Comparison of ENCODE assay signal across 8 mouse cellular contexts in the genomic region with DNA sequence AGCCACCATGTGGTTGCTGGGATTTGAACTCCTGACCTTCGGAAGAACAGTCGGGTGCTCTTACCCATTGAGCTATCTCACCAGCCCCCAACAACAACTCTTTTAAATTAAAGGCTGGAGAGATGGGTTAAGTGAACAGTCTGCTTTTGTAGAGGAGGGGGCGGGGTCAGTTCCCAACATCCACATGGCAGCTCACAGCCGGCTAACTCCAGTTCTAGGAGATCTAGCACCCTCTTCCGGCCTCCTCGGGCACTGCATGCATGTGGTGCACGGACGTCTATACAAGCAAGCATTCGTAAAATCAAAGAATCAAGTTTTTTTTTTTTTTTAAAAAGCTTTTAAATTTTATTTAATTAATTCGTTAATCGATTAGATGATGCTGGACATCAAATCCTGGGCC. TPM values are rescaled to one million over a fixed set of nuclear protein-coding genes. Genes with fewer than 3 reads are reported as not detected.
DNase-seq lines count a peak whose midpoint lies in the region; ATAC-seq and TF ChIP-seq lines count a peak whose summit lies in the region.

No protein-coding gene starts in this region.

- intact Hi-C loops in left cerebral cortex, adult 2 months (cut with DNase I) = loop anchor here (1.0 kb wide), 1 partner anchor 26 kb away; no protein-coding TSS in a partner anchor

- no peak overlapping the region for H3K27ac ChIP-seq in left cerebral cortex, adult 2 months

- H3K4me3 ChIP-seq in left cerebral cortex, adult 2 months = no peak overlapping the region

- ATAC-seq in frontal cortex, adult (ENCODE audit: low TSS enrichment) = no peak

- TF ChIP-seq CTCF in left cerebral cortex, adult 2 months (IDR thresholded peaks at IDR 0.05) = peak; percentile 65

- DNase-seq in frontal cortex, adult 2 months (ENCODE audit: extremely low spot score in 1 of 2, low spot score in 1 of 2) = peak; percentile 29 to 80
- peak; percentile 68 for DNase-seq in MN1 (ENCODE audit: low spot score)
- peak; percentile 75 to 87 for DNase-seq in cerebellum, postnatal 14 days
- peak; percentile 66 to 81 for DNase-seq in gastrocnemius, postnatal 4 days (ENCODE audit: low spot score in 2 of 2)
- DNase-seq in left cerebral cortex, adult 2 months (ENCODE audit: extremely low spot score in 1 of 2, low spot score in 2 of 2) = peak; percentile 52 to 68
- DNase-seq in natural killer cell, adult 2 months (ENCODE audit: low spot score in 2 of 2) = peak; percentile 47 to 71
- DNase-seq in testis, postnatal 14 days (ENCODE audit: low spot score) = peak; percentile 75

RNA-seq across cellular contexts. Expression of gene Phlda2, which starts 2.9 kb away (rescaled TPM):
- polyA plus RNA-seq in frontal cortex, adult 2 months (2012; rRNA removed) = 0.86 and 1.3 TPM in 2 replicates
- not detected for total RNA-seq in gastrocnemius, postnatal 4 days (2021)
- not detected for total RNA-seq in left cerebral cortex, adult 2 months (2021)

RNA-seq across cellular contexts. Expression of gene Slc22a18, which starts 32.3 kb away (rescaled TPM):
- 0.74 and 1.1 TPM in 2 replicates for polyA plus RNA-seq in frontal cortex, adult 2 months (2012; rRNA removed)
- under 1 TPM; 0.44 to 0.86 TPM for total RNA-seq in gastrocnemius, postnatal 4 days (2021)
- under 1 TPM; 0.58 to 0.81 TPM for total RNA-seq in left cerebral cortex, adult 2 months (2021)

RNA-seq across cellular contexts. Expression of gene Nap1l4, which starts 43.1 kb away (rescaled TPM):
- 127 and 139 TPM in 2 replicates for polyA plus RNA-seq in frontal cortex, adult 2 months (2012; rRNA removed)
- total RNA-seq in gastrocnemius, postnatal 4 days (2021) = 100 to 1,000 TPM; 160 to 164 TPM
- 100 to 1,000 TPM; 112 to 117 TPM for total RNA-seq in left cerebral cortex, adult 2 months (2021)

RNA-seq across cellular contexts. Expression of gene Cdkn1c, which starts 45.0 kb away (rescaled TPM):
- 9.1 and 10.3 TPM in 2 replicates for polyA plus RNA-seq in frontal cortex, adult 2 months (2012; rRNA removed)
- 1,000 to 10,000 TPM; 1,832 to 1,854 TPM for total RNA-seq in gastrocnemius, postnatal 4 days (2021)
- 10 to 100 TPM; 10.3 to 10.7 TPM for total RNA-seq in left cerebral cortex, adult 2 months (2021)
